Mouse (Mus musculus): ENCODE results near the gene Tmem206. TPM values are rescaled to one million over a fixed set of nuclear protein-coding genes. Genes with fewer than 3 reads are reported as not detected.

The Tmem206 gene
- total RNA-seq, 2 experiments from 2014 or later: 1.2 to 1.4 TPM

DNA sequence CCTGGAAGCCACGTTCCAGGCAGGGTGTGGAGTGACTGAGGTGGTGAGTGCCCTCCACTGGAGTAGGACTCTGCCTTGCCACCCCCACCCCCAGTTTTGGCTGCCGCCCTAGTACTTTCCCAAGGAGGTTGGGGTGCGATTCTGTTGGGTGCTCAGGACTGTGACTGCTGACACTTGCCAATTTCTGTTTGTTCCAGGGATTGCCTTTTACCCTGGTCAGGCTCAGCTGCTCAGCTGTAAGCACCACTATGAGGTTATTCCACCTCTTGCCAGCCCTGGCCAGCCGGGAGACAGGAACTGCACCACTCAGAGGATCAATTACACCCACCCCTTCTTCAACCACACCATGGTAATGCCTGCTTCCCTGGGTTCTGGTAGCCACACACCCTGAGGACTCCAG, 14.8 kb downstream of the Tmem206 start:
- no peak for TF ChIP-seq CTCF (IDR thresholded peaks at IDR 0.05)
- peak; percentile 57 for DNase-seq
- intact Hi-C loops (cut with DNase I): no loop called here
- Histone ChIP-seq H3K27ac (no peak overlapping the region), H3K4me3 (no peak overlapping the region)

DNA sequence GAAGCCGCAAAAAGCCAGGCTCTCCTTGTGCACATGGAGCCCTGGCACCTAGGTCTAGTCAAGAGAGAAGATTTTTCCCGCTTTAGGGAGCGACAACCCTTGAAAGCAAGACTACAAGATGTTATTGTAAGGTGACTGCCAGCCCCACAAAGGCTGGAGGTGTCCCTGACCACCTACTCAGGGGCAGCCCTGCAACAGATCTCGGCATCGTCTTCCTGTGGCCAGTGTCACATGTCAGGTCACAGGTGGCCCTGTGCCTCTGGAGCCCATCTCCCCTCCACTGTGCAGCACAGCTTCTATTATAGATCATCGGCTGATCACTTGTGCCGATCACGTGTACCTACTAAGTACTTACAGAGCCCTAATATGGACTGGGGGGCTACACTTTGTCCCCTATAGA, 21.9 kb downstream of the Tmem206 start:
- Histone ChIP-seq H3K4me3 (no peak overlapping the region), H3K27ac (no peak overlapping the region)
- TF ChIP-seq CTCF (IDR thresholded peaks at IDR 0.05): no peak
- DNase-seq: no peak
- intact Hi-C loops (cut with DNase I): loop anchor here (5.0 kb wide), 1 partner anchor 35 kb away; no protein-coding TSS in a partner anchor

DNA sequence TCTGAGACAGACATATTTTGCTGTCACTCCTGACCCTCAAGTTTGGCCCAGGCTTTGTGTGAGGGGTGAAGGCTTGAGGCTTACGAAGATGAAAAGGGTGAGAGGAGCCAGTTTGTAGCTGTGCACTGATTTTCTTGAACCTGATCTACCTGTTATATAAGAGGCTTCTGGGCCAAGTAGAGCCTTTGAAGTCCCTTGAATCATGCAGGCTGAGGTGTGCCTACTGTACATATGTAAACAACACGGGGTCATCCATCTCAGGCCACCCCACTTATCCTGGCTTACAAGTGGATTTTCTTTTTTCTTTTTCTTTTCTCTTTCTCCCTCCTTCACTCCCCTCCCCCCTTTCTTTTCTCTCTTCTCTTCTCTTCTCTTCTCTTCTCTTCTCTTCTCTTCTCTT, 22.9 kb downstream of the Tmem206 start:
- Histone ChIP-seq H3K4me3 (no peak overlapping the region), H3K27ac (no peak overlapping the region)
- no peak for TF ChIP-seq CTCF (IDR thresholded peaks at IDR 0.05)
- DNase-seq: no peak
- intact Hi-C loops (cut with DNase I): loop anchor here (5.0 kb wide), 1 partner anchor 36 kb away; no protein-coding TSS in a partner anchor

DNA sequence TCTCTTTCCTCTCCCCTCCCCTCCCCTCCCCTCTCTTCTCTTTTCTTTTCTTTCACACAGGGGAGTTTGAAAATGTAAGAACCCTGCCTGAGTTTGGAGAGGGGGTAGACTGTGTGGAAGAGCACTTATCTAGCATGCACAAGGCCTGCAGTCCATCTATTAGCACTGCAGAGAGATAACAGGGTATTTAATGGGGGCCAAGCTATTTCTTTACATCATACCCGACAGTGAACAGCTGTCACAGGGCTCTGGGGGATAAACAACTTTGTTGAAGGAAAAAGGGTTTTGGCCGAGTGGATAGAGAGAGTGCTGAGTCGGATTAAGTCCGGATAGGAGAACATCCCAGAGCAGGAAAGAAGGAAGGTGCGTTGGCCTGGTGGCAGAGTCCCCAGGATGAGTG, 23.3 kb downstream of the Tmem206 start:
- DNase-seq: no peak
- TF ChIP-seq CTCF (IDR thresholded peaks at IDR 0.05): no peak
- no peak overlapping the region for H3K4me3 ChIP-seq
- no peak overlapping the region for H3K27ac ChIP-seq
- intact Hi-C loops (cut with DNase I): loop anchor here (5.0 kb wide), 1 partner anchor 37 kb away; no protein-coding TSS in a partner anchor

DNA sequence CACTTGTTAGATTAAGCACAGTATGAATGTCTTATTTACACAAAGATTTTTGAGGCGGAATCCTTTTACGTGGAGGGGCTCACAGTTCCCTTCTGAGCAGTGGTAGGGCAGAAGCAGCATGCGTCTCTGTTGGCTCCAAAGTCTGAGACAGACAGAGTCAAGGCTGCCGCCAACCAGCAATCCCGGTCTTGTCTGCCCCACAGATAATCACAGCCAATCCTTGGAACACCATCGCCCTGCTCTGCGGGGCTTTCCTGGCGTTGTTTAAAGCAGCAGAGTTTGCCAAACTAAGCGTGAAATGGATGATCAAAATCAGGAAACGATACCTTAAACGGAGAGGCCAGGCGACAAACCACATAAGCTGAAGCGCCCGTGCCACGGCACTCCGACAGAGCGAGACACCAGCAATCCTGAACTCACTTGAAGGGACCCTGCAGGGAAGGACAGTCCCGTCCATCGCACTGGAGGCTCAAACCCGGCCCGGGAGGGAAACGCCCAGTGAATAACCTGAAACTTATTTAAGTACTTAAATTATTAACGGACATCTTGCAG, 23.9 kb downstream of the Tmem206 start:
- no peak for DNase-seq
- no peak overlapping the region for H3K4me3 ChIP-seq
- H3K27ac ChIP-seq: no peak overlapping the region
- intact Hi-C loops (cut with DNase I): loop anchor here (5.0 kb wide), 1 partner anchor 37 kb away; no protein-coding TSS in a partner anchor
- no peak for TF ChIP-seq CTCF (IDR thresholded peaks at IDR 0.05)

DNA sequence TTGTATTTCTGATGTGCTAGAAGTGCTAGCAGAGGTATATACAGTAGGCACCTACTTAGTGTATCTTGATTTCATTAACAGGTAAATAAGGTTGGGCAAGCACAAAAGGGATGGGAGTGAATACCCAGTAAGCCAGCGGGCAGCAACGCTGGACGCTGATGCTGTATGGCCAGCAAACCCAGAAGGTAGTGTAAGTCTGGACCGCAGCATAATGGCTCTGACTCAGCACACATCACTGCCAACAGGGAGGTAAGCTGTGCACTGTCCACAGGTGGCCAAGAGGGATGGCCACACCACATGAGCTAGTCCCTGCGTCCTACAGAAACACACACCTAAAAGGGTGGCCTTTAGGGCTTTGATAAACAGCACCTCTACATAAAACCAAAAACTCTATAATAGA, 24.6 kb downstream of the Tmem206 start:
- intact Hi-C loops (cut with DNase I): no loop called here
- no peak overlapping the region for H3K4me3 ChIP-seq
- no peak for TF ChIP-seq CTCF (IDR thresholded peaks at IDR 0.05)

DNA sequence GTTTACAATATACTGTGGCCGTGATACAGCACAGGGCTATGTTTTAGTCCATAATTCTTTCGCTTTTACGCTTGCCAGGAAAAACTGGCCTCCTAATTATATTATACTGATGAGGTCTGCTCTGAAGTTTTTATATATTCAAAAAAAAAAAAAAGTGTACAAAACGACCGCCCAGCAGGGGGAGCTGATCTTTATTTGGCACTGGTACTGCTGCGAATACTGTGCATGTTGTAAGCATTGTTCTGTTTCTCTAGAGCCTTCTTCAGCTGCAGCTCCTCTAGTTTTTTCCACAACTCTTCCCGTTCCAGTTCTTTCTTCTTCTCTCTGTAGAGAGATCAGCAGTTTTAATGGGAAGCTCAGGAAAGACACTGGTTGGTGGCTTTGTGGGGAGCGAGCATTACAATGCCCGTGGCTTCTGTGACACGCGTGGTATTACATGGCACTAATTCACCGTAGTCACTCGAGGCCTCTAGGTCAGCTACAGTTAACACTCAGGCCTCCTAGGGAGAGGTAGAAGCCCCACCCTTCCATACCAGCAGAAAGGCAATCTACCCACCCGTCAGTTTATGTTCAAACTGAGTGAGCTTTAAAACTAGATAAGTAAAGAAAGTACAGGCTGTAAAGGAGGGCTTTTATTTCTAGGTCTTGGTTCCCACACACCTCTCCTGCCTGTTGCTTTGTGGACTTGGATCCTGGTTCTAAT, 27.2 kb downstream of the Tmem206 start:
- intact Hi-C loops (cut with DNase I): loop anchor here (2.0 kb wide), 1 partner anchor 216 kb away; no protein-coding TSS in a partner anchor
- Histone ChIP-seq H3K27ac (peak overlapping the region; percentile 43; the same call in 1 of the 2 replicates), H3K4me3 (no peak overlapping the region)
- DNase-seq: peak; percentile 63
- TF ChIP-seq CTCF (IDR thresholded peaks at IDR 0.05): peak; percentile 66

More for the DNA sequence above, 24.6 kb downstream of the Tmem206 start:
- H3K27ac ChIP-seq: no peak overlapping the region
- DNase-seq: no peak

DNA sequence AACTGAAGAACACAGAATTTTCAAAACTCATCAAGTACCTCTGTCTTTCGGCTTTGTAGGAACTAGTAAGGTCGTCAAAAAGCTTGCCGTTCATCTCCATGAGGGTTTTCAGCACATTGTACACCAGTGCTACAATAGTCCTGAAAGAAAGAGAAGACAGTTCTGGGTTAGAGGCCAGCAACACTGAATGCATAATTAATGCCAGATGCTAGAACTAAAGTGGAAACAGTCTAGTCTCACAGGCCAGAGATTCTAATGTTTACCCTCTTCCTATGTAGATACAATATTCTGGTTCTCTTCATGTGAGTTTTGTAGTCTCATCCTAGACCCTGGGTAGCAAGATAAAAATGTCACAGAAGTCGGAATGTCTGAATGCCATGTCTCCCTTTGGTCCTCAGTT, 28.1 kb downstream of the Tmem206 start:
- intact Hi-C loops (cut with DNase I): loop anchor here (2.0 kb wide), 1 partner anchor 215 kb away; no protein-coding TSS in a partner anchor
- DNase-seq: no peak
- no peak overlapping the region for H3K4me3 ChIP-seq

DNA sequence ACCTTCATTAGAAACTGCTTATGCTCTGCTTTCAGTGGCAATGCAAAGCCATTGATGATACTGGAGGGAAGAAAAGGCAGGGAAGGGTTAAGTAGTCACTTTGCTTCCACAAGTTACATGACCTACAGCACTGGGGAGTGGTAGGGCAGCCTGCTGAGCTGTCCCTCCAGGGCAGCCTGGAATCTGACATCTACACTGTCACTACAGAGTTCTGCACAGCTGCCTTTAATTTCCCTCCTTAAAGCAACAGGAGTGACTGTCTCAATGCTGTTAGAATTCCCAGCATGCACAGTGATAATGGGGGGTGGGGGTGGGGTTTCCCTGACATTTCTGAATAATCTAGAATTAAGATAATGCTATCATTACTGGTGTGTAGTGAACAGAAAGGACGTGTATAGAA, 31.2 kb downstream of the Tmem206 start:
- TF ChIP-seq CTCF (IDR thresholded peaks at IDR 0.05): no peak

More for the DNA sequence above, 28.1 kb downstream of the Tmem206 start:
- H3K27ac ChIP-seq: no peak overlapping the region
- no peak for TF ChIP-seq CTCF (IDR thresholded peaks at IDR 0.05)

DNA sequence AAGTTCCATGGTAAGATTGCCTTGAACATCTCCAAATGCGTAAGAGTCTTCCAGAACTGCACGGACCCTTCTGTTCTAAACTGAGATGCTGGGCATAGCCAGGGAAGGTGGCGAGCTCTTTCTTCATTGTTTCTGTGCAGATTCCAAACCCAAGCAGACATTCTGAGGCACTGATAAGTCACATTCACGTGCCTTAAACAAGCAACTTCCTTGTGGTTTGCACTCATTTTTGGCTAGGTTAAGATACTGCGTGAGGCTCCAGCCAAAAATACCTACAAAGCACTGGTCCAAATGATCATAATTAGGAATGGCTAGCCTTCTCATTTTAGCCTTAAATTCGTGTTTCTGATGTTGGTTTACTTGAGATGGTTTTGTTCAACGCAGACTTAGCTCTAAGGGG, 33.8 kb downstream of the Tmem206 start:
- no peak for DNase-seq
- H3K27ac ChIP-seq: no peak overlapping the region
- intact Hi-C loops (cut with DNase I): no loop called here
- no peak for TF ChIP-seq CTCF (IDR thresholded peaks at IDR 0.05)
- no peak overlapping the region for H3K4me3 ChIP-seq

More for the DNA sequence above, 31.2 kb downstream of the Tmem206 start:
- intact Hi-C loops (cut with DNase I): no loop called here
- no peak overlapping the region for H3K27ac ChIP-seq
- no peak overlapping the region for H3K4me3 ChIP-seq
- DNase-seq: no peak

DNA sequence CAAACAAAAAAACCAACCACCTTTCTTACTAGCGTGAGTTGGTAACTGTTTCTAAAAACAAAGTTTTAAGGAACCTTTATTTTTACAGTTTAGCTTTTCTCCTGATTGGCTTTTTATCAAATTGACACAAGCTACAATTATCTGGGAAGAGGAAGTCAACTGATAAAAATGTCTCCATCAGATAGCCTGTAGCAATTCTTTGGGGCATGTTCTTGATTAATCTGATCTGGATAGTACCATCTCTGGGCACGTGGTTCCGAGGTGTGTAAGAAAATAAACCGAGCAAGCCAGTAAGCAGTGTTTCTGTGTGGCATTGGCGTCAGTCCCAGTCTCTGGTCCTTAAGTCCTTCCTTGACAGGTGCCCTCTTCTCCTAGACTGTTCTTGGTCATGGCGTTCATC, 36.7 kb downstream of the Tmem206 start:
- TF ChIP-seq CTCF (IDR thresholded peaks at IDR 0.05): no peak
- intact Hi-C loops (cut with DNase I): no loop called here
- DNase-seq: no peak
- Histone ChIP-seq H3K27ac (no peak overlapping the region), H3K4me3 (no peak overlapping the region)

DNA sequence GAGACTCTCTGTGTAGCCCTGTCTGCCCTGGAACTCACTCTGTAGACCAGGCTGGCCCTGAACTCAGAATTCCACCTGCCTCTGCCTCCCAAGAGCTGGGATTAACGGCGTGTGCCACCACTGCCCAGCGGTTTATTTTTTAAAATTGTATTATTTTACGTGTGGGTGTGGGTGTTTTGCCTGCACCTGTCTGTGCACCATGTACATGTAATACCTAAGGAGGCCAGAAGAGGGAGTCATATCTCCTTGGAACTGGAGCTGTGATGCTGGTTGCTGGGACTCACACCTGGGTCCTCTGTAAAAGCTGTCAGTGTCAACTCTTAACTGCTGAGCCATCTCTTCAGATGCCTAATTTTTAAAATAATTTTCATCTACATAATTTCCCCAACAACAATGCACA, 38.8 kb downstream of the Tmem206 start:
- Histone ChIP-seq H3K27ac (no peak overlapping the region), H3K4me3 (no peak overlapping the region)
- intact Hi-C loops (cut with DNase I): no loop called here
- DNase-seq: no peak
- peak; percentile 73 for TF ChIP-seq CTCF (IDR thresholded peaks at IDR 0.05)

DNA sequence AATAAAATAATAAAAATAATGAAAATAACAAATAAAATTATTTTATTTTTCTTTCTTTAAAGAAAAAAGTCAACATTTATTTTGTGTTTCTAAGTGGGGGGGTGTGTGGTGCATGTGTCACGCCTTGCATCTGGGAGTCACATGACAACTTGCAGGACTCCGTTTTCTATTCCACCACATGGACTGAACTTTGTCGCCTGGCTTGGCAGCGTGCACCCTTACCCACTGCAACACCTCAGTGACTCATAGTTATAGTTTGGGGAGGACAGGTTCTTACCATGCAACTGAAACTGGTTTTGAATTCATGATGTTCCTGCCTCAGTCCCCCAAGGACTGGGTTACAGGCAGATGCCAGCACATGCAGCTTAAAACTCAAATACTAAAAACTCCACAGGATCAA, 42.5 kb downstream of the Tmem206 start:
- intact Hi-C loops (cut with DNase I): no loop called here
- peak; percentile 37 for DNase-seq
- TF ChIP-seq CTCF (IDR thresholded peaks at IDR 0.05): no peak
- no peak overlapping the region for H3K27ac ChIP-seq
- no peak overlapping the region for H3K4me3 ChIP-seq
